Mouse (Mus musculus): ENCODE measurements around the gene Tcp10a.
A peak's percentile ranks its signal among the peaks of the same experiment; 100 is the strongest.
"Not testable (repeated sequence)": the region's sequence is repeated elsewhere in the genome, so short reads cannot be mapped to it uniquely, and the experiment has no call there.

The Tcp10a gene

DNA sequence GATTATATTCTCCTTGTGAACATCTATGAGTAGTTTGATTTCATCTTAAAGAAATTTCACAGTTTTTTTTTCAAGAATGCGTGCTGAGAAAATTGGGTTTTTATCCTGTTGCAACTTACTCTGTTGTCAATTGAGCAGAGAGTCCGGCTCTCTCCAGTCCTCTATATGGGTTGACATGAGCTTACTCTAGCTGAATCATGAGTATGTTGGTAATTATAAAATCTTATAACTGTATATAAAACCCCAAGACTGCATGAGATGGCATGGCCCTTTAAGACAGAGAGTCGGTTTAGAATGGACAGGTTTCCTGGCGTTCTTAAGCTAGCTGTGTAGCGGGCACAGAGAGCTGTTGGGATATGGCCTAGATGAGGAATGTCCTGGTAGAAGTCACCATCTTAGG, at the start of gene Tcp10a:
Tcp10a (plus strand) TSS at position 301 of the 400 bp plus-strand sequence.
- not testable (repeated sequence) for DNase-seq (ENCODE audit: low spot score in 2 of 2)

DNA sequence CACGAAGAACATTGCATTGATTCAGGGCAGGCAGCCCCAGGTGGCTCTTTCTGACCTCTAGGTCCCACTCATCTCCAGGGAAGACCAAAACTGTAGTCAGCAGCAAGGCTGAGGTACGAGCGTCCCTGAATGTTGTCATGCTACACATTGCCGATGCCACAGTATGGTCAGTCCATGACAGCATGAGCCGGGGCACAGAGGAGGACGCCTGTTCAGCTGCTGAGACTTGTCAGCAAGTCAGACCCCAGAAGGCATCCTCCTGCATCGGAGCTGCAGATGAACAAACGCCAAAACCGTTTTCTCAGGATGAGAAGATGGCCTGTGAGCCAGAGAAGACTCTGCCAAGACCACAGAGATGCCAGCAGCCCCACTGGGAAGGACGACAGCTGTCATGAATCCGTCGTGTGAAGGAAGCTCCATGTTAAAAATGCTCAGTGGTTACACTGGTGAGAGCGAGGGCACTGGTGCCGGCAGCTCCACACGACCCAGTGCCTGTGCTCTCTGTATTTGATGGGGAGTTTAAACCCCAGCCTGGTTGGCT, 45.7 kb upstream of the Tcp10a start:
- DNase-seq (ENCODE audit: low spot score in 2 of 2) = no peak

DNA sequence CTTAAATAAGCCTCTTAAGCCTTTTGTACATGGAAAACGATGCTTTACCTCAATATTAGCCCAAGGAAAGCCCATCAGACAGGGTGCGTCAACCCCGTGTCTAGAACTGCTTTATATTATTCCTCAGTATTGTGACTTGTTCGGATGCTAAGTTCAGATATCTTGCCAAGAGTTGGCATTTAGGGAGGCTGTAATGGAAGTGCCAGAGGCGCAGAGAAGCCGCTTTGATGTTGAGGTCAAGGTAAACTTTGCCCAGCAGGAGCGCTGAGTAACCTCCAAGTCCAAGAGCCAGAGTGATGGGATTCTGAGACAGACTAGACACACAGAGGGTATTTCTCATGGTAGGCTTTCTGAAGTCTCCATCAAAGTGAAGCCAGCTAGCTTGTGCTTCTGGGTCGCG, 45.2 kb upstream of the Tcp10a start:
- no peak for DNase-seq (ENCODE audit: low spot score in 2 of 2)

DNA sequence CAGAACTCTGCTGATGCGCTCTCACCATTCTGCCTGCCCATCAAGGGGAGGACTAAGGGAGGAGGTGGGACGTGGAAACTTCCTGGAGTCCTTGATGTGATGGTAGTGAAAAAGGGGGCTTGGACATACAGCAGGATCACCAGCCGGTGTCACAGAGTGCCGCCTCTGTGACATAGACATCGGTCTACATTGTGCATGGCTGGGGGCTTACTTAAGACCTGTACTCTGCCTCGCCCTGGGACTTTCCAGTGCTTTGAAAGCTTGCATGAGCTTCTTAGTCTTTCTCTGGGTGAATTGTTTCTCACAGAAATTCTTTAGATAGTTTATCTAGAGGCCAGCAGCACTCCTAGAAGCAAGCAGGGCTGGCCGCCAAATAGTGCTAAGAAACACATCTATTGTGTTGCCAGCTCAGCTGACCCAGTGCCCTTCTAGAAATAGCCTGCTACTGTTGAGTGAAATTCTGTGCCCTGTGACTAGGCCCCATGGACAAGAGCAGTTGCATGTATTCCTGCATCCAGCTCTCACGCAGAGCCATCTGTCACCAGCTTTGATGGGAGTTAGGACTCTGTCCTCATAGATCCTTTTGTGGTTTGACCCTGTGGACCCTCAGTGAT, 40.0 kb upstream of the Tcp10a start:
- DNase-seq (ENCODE audit: low spot score in 2 of 2) = no peak

DNA sequence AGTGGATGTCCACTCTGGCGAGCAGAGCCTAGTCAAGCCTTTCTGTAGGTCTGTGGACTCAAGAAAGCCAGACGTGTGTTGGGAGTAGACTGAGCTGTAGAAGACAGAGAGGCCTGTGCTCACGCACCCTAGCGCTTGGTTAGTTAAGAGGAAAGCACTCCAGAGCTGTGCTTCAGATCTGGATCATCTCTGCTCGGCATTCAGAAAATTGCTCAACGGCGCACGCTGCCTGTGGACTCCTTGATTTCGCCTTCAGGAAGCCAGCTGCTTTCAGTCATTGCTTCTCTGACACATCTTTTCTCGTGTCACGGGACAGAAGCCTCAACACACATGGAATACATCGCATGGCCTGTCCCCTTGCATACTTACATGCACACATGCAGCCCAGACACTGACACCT, 39.2 kb upstream of the Tcp10a start:
- DNase-seq (ENCODE audit: low spot score in 2 of 2) = no peak

DNA sequence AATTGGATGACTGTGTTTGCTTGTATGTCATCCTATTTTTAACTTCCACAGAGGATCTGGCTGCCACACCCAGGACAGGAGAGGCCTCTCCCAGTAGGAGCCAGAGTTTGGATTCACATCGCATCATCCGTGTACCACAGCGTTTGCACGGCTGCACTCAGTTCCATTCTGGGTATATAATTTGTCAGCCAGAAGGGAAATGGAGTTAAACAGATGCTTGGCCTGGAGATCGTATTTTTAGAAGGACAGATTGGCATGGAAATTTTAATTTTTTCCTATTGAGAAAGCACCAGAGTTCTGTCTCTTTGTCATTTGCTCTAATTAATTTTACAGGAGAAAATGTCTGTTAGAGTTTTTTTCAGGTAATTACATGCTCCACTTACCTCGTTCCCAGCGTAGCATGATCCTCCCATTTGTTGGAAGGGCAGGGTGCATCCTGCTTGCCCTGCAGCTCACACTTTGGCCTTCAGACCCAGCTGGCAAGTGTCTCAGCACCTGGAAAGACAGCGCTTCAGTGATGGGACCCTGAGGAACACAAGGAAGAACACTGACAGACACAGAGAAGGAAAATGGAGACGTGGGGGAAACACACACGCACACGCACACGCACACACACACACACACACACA, 37.9 kb upstream of the Tcp10a start:
- DNase-seq (ENCODE audit: low spot score in 2 of 2) = no peak

DNA sequence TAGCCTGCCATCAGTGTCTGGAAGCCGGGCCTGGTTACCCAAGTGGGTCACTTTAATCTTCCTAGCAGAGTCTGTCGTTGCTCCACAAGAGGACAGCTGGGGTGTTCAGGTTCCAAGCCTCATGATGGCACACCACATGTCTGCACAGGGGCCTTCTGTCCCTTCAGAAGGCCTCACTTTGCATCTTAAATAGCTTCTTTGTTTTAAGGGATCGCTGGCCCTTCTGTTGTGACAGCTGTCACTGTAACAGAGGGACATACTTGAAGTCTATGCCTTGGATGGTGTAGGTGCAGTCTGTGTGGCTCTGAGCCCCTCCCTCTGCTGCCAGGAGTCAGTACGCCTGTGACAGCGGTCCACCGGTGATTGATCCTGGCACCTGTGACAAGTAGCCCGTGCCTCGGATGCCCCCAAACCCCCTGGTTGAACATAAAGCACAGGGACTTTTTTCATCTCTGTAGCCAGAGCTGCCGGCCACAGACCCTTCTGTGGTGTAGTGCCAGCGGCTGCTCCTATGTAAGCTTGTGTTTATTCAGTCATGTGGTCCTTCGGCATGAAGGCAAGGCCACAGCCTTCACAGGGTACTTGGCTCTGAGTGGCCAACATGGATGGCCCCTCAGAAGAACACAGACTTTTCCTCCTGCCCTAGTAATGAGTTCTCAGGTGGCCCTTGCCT, 32.3 kb upstream of the Tcp10a start:
- DNase-seq (ENCODE audit: low spot score in 2 of 2) = no peak

DNA sequence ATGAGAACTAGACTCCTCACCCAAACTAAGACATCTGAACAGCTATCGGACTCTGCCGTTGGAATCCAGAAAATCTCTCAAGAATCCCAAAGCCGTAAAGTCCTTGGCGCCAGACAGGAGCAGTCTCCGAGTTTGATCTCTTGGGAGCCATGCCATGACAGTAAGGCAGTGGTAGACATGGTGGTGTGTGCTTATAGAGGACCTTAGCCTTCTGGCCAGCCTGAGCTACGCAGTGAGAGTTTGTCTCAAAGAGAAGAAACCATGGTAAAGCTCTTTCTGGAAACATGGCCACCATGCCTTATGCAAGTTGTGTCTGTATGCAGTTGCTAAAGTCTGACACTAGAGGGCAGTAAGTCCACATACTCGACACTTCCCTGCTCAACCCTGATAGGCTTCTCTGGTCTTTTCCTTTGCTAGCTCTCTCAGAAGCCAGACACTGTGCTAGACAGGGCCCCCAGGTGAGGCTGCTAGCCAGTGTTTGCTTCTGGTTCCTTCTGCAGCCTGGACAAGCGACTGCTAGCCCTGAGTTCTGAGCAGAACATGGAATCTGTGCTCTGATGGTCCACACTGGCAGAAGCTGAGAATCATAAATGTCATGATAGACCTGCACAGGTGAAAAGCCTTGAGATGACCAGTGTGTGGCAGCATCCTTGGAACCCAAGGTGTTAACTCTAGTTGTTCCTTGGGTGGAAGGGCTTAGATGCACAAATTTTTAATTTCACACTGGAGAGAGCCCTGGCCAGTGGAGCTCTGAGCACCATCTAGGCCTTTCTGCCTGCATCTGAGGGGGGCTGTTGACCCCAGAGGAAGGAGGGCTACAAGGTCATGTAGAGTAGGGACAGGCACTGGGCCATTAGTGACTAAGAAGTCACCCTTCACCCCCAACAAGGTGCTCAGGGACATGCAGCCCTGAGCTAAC, 17.9 kb upstream of the Tcp10a start:
- DNase-seq (ENCODE audit: low spot score in 2 of 2) = peak; percentile 39 to 87

DNA sequence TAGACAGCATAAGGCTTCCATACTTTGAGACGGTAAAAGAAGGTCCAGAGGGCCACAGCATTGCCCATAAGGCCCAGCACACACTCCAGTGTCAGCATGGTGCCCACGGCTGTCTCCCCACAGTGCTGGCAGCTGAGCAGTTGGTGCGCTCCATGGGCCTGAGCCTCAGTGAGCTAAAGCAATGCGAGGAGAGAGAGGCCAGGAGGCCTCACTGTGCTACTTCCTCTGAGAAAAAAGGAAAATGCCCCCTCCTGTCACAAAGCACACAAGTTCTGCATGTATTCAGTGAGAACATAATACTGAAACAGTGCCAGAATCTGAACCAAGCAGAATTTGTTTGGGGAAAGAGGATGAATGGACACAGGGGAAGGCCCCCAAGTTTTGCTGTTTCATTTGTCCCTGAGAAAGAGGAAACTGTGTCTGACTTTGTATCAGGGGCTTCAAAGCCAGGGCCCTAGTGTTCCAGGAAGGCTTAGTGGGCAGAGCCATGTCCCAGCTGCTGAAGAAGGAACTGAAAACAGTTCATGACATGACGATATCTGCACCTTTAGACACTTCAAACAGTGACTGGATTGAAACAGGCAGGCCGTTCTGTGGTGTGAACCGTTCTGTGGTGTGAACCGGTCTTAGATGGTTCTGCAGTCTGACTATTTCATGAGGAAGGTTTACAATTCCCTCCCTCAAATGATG, 8.6 kb upstream of the Tcp10a start:
- DNase-seq (ENCODE audit: low spot score in 2 of 2) = not testable (repeated sequence)

DNA sequence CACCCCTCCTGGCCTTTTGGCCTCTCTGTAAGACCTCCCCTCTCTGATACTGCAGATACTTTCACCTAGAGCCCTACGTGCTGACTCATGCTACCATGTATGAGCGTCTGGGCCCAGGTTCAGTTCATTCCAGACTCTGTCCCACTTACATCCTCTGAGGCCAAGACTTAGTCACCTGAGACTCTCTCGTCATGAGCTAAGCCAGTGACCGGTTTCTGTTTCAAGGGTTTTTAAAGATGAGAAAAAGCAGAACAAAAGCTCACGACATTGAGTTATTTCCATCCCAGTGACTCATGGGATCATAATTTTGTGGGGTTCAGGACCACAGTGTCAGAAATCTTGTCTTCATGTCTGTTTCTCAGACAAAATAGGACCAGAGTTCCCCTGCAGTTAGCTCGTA, 4.7 kb upstream of the Tcp10a start:
- DNase-seq (ENCODE audit: low spot score in 2 of 2) = not testable (repeated sequence)

DNA sequence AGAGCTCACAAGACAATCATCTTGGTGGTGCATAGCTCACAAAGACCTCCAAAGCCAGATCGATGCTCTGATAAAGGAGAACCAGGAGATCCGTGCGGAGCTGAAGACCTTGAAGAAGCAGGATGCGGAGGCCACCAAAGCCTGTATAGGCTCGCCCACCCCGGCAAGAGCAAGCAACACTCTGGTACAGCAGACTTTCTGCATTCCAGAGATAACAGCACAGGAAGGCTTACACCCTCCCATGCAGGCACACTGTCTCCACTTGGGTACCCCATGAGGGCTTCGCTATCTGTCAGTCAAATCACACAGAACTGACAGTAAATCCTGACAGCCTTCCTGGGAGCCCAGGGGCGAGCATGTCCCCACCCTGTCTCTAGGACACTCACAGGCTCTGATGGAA, 2.0 kb downstream of the Tcp10a start:
- not testable (repeated sequence) for DNase-seq (ENCODE audit: low spot score in 2 of 2)

DNA sequence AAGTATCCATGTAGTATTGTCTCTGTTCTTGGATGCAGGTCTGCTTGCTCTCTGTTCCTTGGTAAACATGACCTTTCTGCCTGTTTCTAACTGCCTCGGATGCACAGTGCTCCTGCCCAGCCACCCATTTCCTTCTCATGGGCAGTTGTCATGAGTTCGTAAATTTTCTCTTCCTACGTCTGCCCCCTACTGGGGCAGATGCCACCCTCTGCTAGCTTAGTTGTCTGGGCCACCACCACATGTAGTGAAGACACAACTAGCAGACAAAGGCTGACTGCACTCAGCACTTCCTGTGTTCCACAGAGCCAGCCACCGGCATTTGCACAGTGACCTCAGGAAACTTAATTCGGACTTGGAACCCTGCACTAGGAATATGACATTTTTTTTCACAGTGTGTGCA, 8.3 kb downstream of the Tcp10a start:
- DNase-seq (ENCODE audit: low spot score in 2 of 2) = not testable (repeated sequence)

DNA sequence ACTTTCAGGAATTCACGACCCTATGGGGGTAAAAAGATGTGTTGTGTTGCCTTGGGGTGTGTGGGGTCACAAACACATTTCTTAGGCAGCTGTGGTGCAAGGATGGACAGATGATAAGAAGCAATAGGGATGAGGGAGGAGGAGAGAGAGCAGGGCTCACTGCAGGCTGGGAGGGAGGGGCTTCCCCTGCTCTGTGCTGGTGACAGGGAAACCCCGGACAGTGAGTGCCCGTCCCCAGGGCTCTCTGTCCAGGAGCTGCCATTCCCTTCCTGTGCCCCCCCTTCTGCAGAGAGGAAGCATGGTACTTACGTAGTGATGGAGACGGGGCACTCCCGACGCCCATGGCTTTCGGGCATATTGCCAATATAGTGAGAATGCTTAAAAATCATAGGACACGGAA, 12.9 kb downstream of the Tcp10a start:
- not testable (repeated sequence) for DNase-seq (ENCODE audit: low spot score in 2 of 2)

DNA sequence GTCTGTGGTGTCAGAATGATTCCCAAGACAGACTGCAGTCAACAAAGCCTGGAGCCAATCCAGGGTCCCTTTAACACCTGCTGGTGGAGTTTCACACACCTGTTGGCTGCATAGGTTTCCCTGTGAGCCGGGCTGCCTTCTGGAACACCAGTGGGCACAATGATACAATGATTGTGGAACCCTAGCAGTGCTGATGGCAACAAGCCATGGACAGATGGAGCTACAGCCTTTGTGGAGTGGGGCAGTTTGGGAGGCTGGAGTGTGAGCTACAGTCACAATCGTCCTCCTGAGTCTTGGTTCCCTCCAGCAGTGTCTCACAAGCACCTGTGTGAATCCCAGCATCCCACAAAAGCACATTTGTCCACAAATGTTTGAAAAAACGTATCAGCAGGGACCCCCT, 24.3 kb downstream of the Tcp10a start:
- not testable (repeated sequence) for DNase-seq (ENCODE audit: low spot score in 2 of 2)

DNA sequence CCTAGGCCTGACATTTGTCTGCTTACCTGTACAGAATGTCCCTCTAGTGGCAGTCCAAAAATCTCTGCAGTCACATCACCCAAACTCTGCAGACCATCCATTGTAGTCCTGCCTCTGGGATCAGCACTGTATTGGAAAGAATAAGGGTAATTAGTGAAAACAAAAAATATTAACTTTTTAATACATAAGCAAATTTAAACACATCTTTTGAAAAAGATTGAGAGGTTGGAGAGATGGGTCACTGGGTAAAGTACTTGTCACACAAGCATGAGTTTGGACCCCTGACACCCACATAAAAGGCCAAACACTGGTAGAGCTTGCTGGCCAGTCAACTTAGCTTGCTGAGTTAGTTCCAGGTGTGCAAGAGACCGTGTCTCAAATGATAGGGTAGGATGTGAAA, 28.1 kb downstream of the Tcp10a start, which contains the start of gene Ttll2:
Ttll2 (minus strand) TSS at position 101 of the 400 bp plus-strand sequence.
- not testable (repeated sequence) for DNase-seq (ENCODE audit: low spot score in 2 of 2)

DNA sequence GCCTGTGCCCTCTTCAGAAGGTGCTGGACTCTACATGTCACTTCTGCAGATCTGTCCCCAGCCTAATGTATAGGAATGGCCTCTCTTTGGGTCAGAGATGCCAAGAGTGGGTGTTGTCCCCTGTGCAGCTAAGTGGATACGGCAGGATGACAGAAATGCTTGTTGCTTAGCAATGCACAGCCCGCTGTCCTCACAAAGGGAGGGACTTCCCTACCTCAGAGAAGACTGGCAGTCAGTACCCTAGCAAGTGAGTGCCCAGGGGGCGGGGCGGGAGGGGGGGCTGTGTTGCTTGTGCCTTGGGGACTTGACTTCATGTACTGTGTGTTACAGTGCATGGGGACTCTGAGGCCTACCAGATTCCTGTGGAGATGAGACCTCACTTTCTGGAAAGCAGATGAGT, 35.4 kb downstream of the Tcp10a start:
- not testable (repeated sequence) for DNase-seq (ENCODE audit: low spot score in 2 of 2)

DNA sequence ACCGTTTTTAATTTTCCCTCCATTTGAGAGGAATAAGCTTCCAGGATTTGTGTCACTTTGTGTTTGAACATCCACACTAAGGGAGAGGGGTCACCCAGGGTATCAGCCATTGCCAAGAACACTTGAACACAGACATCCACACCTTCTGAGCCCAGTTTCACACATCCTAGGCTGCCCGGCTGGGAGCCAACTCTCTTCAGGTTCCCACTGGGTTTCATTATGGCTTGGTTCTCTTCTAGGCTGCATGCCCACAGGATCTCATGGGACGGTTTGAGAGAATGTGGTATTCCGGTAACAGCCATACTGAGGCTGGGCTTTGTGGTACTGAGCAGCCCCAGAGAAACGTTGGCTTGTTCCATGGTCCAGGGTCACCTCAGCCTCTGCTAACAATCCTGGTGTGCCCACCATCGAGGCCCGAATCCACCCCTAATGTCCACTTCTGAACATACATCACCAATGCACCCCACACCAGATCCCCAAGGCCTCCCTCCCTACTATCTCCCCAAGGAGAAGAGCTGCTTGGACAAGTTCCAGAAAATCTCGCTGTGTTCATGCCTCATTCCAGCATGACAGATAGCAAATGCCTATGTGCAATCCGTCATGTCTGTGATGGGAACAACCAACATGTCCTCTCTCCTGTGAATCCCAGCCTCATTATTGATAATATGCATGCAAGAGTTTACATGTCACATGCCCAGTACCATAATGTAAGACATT, 36.5 kb downstream of the Tcp10a start:
- peak in 1 of 2 experiments; percentile 17 for DNase-seq (ENCODE audit: low spot score in 2 of 2)

DNA sequence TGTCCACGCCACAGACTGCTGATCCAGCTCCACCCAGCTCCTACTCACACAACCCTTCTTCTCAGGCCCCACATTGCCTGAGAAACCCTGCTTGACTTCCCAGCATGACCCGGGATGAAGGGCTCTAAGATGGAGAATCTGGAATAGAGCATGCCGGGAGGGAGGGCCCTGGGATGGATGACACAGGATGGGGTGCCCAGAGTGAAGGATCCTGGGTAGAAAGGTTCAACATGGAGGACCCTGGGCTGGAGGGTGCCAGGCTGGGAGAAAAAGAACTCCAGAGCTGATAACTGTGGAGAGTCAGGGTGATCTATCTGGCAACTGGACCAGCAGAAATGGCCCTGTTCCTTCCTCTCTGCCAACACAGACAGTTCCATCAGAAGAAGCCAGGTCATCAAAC, 41.2 kb downstream of the Tcp10a start:
- DNase-seq (ENCODE audit: low spot score in 2 of 2) = not testable (repeated sequence)

DNA sequence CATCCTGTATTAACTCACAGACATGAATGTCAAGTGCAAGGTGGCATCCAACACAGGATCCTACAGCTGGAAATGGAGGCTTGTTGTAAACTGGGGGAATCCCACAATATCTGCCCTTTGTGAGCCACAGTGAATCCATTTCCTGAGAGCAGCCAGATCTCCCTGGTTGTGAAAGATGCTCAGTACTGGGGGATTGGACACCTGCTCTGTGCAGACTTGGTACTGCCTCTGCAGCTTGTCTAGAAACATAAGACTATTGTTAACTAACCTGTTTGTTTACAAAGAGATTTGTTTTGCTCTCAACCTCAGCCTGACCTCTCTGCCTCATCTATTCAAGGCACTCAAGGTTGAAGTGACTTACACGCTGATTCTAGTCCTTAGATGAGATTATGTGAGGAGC, 41.8 kb downstream of the Tcp10a start:
- peak in 1 of 2 experiments; percentile 20 for DNase-seq (ENCODE audit: low spot score in 2 of 2)

DNA sequence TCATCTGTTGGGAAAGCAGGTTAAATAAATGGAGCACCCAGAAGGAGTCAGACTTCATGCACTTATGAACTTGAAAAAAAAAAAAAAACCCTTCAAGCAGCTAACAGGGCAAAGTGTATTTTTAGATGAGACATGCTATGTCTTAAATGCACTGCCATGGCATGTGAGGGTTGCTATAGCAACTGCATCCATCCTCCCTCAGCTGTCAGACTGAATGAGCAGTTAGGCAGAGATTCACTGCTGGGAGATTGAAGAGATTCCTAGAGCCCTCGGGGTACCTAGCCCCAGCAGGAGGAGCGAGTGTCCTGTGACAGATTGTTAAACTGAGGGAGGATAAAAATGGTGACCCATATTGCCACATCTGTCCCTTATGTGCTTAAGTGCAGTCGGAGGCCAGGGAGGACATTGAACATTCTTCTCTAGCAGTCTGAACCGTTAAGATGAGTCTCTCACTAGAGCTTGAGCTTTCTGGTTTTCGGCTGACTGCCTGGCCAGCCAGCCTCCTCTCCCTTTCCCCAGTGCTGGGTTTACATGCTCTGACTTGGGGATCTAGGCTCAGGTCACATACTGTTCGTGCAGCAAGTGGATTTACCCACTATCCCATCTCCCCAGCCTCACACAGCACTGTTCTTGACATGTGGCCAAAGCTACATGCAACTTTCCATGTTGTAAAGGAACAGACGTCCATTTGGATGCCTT, 42.4 kb downstream of the Tcp10a start:
- peak in 1 of 2 experiments; percentile 39 for DNase-seq (ENCODE audit: low spot score in 2 of 2)
